Mouse (Mus musculus) stomach, embryonic 16.5 days (tissue): ENCODE data around the gene Emc7. TPM values are rescaled to one million over a fixed set of nuclear protein-coding genes. Genes with fewer than 3 reads are reported as not detected.

Experiments used
- polyA plus RNA-seq: library from polyadenylated mRNA; unstranded; fragments of >200 nt; fragmentation: Nextera tagmentation; extraction: Ambion mirVana; gene quantifications from 2 replicates; pipeline ENCODE4 v1.2.1, GENCODE M21; 2015

Gene Emc7
- polyA plus RNA-seq, 1 experiment from 2014 or later, result 22.0 TPM

Other genes with a start within 250 kb of the Emc7 start
- 39.7 and 54.7 TPM in 2 replicates for gene Lpcat4, start 215.5 kb upstream of the Emc7 start, polyA plus RNA-seq
- gene Nutm1, start 195.7 kb upstream of the Emc7 start, polyA plus RNA-seq, result 0.05 and 0.11 TPM in 2 replicates
- 193 and 215 TPM in 2 replicates for gene Nop10, start 193.1 kb upstream of the Emc7 start, polyA plus RNA-seq
- 14.6 and 15.1 TPM in 2 replicates for gene Slc12a6, start 189.2 kb upstream of the Emc7 start, polyA plus RNA-seq
- not detected in 2 replicates for gene Gm21985, start 188.7 kb upstream of the Emc7 start, polyA plus RNA-seq
- gene Emc4, start 87.0 kb upstream of the Emc7 start, polyA plus RNA-seq, result 107 and 115 TPM in 2 replicates
- 39.8 and 46.9 TPM in 2 replicates for gene Katnbl1, start 75.8 kb upstream of the Emc7 start, polyA plus RNA-seq
- 0.08 TPM in 1 of 2 replicates, not detected in the other for gene Chrm5, start 25.8 kb downstream of the Emc7 start, polyA plus RNA-seq
- 2.8 and 3.5 TPM in 2 replicates for gene Aven, start 38.0 kb downstream of the Emc7 start, polyA plus RNA-seq